ENCODE assay signal across 22 mouse cellular contexts in genomic region chr17:75168572-75169200, GRCm38 (mm10).
DNase-seq lines count a peak whose midpoint lies in the region; TF ChIP-seq lines count a peak whose summit lies in the region.
"Had no signal": no experiment of that assay in that cellular context is flagged by ENCODE, and none has a peak within 500 bp of the region (broad histone marks: within the 10 kb centered on the region; RNA-seq: fewer than 3 reads in every experiment).

No protein-coding gene starts in this region.

- 73% methylated on average over 3 of the region's 3 CpGs for WGBS in heart, embryonic 10.5 days

- no peak overlapping the region for H3K4me3 ChIP-seq in layer of hippocampus, adult 2 months
- H3K4me3 ChIP-seq in embryonic fibroblast, embryonic 13.5 days (ENCODE audit: insufficient read depth, low read length), result no peak overlapping the region
- H3K4me3 ChIP-seq in heart, embryonic 10.5 days, result no peak overlapping the region
- H3K4me3 ChIP-seq: forebrain, embryonic 13.5 days; heart, embryonic 12.5 days; limb, embryonic 13.5 days; lung, embryonic 15.5 days; midbrain, embryonic 13.5 days had no signal

- peak in 1 of 2 experiments; percentile 22 for DNase-seq in layer of hippocampus, adult 2 months (ENCODE audit: low spot score in 2 of 2)
- no peak for DNase-seq in layer of hippocampus, postnatal 10 days (ENCODE audit: low spot score in 2 of 2)
- peak; percentile 24 for DNase-seq in right cerebral cortex, postnatal 25 days
- no peak for DNase-seq in right cerebral cortex, postnatal 14 days
- no peak for DNase-seq in spleen, postnatal 10 days (ENCODE audit: low spot score in 2 of 2)
- DNase-seq in heart, embryonic 10.5 days (ENCODE audit: low spot score), result no peak
- DNase-seq: adrenal gland, postnatal 14 days; cerebellum, adult 11-12 months; cerebellum, adult 9-11 months; gastrocnemius, postnatal 25 days; heart, adult 18-20 months; kidney, adult 2 months; kidney, postnatal 36 days; retina, postnatal 1 day had no signal

- H3K4me1 ChIP-seq in embryonic fibroblast, embryonic 13.5 days (ENCODE audit: control insufficient read depth, insufficient read depth, low read length), result 0 out of 2 replicates have a peak, but pooled peaks cover 5% of the 10 kb centered on the region
- peaks cover 13% of the 10 kb centered on the region for H3K4me1 ChIP-seq in heart, embryonic 10.5 days
- H3K4me1 ChIP-seq: forebrain, embryonic 13.5 days; lung, embryonic 15.5 days; midbrain, embryonic 13.5 days had no signal

- no peaks in the 10 kb centered on the region for H3K36me3 ChIP-seq in heart, embryonic 10.5 days
- H3K36me3 ChIP-seq: lung, embryonic 15.5 days; midbrain, embryonic 13.5 days had no signal

- no peak for TF ChIP-seq CTCF in layer of hippocampus, adult 2 months (conservative IDR thresholded peaks at IDR 0.05)
- TF ChIP-seq CTCF in embryonic fibroblast, embryonic 13.5 days (IDR thresholded peaks at IDR 0.05; ENCODE audit: borderline replicate concordance, insufficient read depth, low read length), result no peak

- no peak for TF ChIP-seq POLR2A in embryonic fibroblast, embryonic 13.5 days (IDR thresholded peaks at IDR 0.05; ENCODE audit: low read depth, low read length)

- peak overlapping the region; percentile 59 for H3K27ac ChIP-seq in layer of hippocampus, adult 2 months
- H3K27ac ChIP-seq in embryonic fibroblast, embryonic 13.5 days (ENCODE audit: insufficient read depth, low read length), result peak overlapping the region; percentile 21; the same call in 1 of the 2 replicates
- H3K27ac ChIP-seq in heart, embryonic 10.5 days, result no peak overlapping the region
- H3K27ac ChIP-seq: forebrain, embryonic 13.5 days; hindbrain, embryonic 14.5 days; limb, embryonic 13.5 days; lung, embryonic 15.5 days; midbrain, embryonic 13.5 days had no signal

- no peaks in the 10 kb centered on the region for H3K27me3 ChIP-seq in heart, embryonic 10.5 days (ENCODE audit: insufficient read depth, poor library complexity, severe bottlenecking)
- H3K27me3 ChIP-seq: CH12.LX; forebrain, embryonic 13.5 days; heart, embryonic 12.5 days; limb, embryonic 13.5 days; lung, embryonic 15.5 days; midbrain, embryonic 13.5 days had no signal

- no peaks in the 10 kb centered on the region for H3K9me3 ChIP-seq in heart, embryonic 10.5 days
- H3K9me3 ChIP-seq: forebrain, embryonic 13.5 days; heart, embryonic 12.5 days; limb, embryonic 13.5 days; lung, embryonic 15.5 days had no signal
